Mouse (Mus musculus): Measurements from ENCODE around the gene Agpat1.

DNA sequence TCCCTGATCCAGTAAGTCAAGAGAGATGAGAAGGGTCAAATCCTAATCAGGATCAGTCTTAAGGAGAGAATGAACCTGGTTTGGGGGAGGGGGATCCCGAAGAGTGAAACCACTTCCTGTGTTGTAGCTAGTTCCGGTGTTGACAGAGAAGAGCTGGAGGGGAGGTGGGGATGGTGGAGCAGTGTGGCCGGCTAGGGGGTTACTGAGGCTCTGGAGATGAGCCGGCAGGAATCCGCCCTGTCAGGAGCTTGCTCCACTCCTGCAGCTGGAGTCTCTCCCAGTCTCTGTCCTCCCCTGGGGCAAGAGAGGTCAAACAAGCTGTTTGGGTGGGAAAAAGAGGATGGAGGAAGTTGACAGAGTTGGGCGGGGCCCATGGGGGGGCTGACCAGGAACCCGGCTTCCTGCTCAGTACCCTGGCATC lies 14.4 kb upstream of the Agpat1 start, which contains the start of gene Gpsm3:
- TF ChIP-seq CTCF (IDR thresholded peaks at IDR 0.05; ENCODE audit: extremely low read depth, insufficient read depth, low read length), result no peak
- no peak for TF ChIP-seq POLR2A (IDR thresholded peaks at IDR 0.05; ENCODE audit: extremely low read depth, insufficient read depth, low read length)

Measured in cortical plate, adult 2 months (tissue).